Comparison of ENCODE assay signal across 28 mouse cellular contexts in the genomic region with DNA sequence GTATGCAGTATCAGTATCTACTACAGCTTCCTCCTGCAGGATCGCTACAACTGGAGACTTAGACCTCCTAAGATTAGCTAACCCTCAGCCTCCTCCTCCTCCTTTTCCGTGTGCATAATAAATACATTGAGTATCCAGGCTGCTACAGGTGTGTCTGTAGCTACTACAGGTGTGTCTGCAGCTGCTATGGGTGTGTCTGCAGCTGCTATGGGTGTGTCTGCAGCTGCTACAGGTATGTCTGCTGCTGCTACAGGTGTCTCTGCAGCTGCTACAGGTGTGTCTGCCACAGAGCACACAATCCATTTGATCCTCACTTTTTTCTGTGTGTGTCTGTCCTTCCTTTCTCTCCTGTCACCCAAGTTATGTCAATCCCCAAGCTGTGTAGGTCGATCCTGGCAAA. TPM values are rescaled to one million over a fixed set of nuclear protein-coding genes. Genes with fewer than 3 reads are reported as not detected.
"Had no signal": no experiment of that assay in that cellular context is flagged by ENCODE, and none has a peak within 500 bp of the region (broad histone marks: within the 10 kb centered on the region; RNA-seq: fewer than 3 reads in every experiment).

No protein-coding gene starts in this region.

- H3K4me1 ChIP-seq: hindbrain, embryonic 10.5 days; hindbrain, embryonic 12.5 days; kidney, embryonic 15.5 days; limb, embryonic 12.5 days; liver, embryonic 13.5 days had no signal

- H3K27ac ChIP-seq: gastrocnemius, adult 2 months; heart, embryonic 10.5 days; hindbrain, embryonic 10.5 days; hindbrain, embryonic 12.5 days; hindbrain, embryonic 14.5 days; kidney, embryonic 15.5 days; kidney, postnatal 0 days; layer of hippocampus, adult 2 months; left cerebral cortex, adult 2 months; limb, embryonic 10.5 days; limb, embryonic 12.5 days; liver, embryonic 13.5 days had no signal

- H3K36me3 ChIP-seq: heart, embryonic 10.5 days; heart, embryonic 12.5 days; hindbrain, embryonic 10.5 days; hindbrain, embryonic 12.5 days; kidney, embryonic 15.5 days; limb, embryonic 10.5 days; limb, embryonic 12.5 days; liver, embryonic 13.5 days had no signal

- H3K27me3 ChIP-seq: heart, embryonic 12.5 days; hindbrain, embryonic 12.5 days; kidney, embryonic 15.5 days; limb, embryonic 12.5 days; liver, embryonic 13.5 days had no signal

- ATAC-seq: hindbrain, embryonic 16.5 days; inflammation-experienced regulatory T-cells, adult 6 months had no signal

- H3K4me2 ChIP-seq: heart, embryonic 12.5 days; hindbrain, embryonic 12.5 days; hindbrain, embryonic 14.5 days; kidney, embryonic 15.5 days; limb, embryonic 12.5 days; liver, embryonic 11.5 days; liver, embryonic 13.5 days had no signal

- DNase-seq: gastrocnemius, adult 2 months; gastrocnemius, postnatal 10 days; gastrocnemius, postnatal 25 days; heart, adult 18-20 months; heart, postnatal 10 days; heart, postnatal 4 days; kidney, adult 11 months; kidney, adult 2 months; kidney, adult 9 months; kidney, postnatal 14 days; kidney, postnatal 4 days; liver; liver, embryonic 13.5 days had no signal

- H3K4me3 ChIP-seq: gastrocnemius, adult 2 months; heart, embryonic 10.5 days; heart, embryonic 12.5 days; hindbrain, embryonic 10.5 days; hindbrain, embryonic 12.5 days; kidney, embryonic 15.5 days; layer of hippocampus, adult 2 months; left cerebral cortex, adult 2 months; limb, embryonic 10.5 days; limb, embryonic 12.5 days; liver, embryonic 13.5 days had no signal

- H3K9ac ChIP-seq: heart, embryonic 12.5 days; hindbrain, embryonic 12.5 days; hindbrain, embryonic 14.5 days; kidney, embryonic 15.5 days; limb, embryonic 12.5 days; liver, embryonic 13.5 days had no signal

- H3K9me3 ChIP-seq: heart, embryonic 10.5 days; heart, embryonic 12.5 days; hindbrain, embryonic 10.5 days; hindbrain, embryonic 12.5 days; kidney, embryonic 15.5 days; limb, embryonic 10.5 days; limb, embryonic 12.5 days; liver, embryonic 13.5 days had no signal

RNA-seq across cellular contexts. Expression of a gene that starts 19.9 kb away (rescaled TPM):
- total RNA-seq: granulocyte monocyte progenitor cell, adult 5-6 weeks had no signal
- polyA plus RNA-seq: inflammation-experienced regulatory T-cells, adult 6 months; limb, embryonic 10.5 days had no signal
